Mouse (Mus musculus) ovary, adult 18-20 months (tissue): ENCODE measurements around the gene Dmbt1.
"Not testable (repeated sequence)": the region's sequence is repeated elsewhere in the genome, so short reads cannot be mapped to it uniquely, and the experiment has no call there.

Source experiments
- DNase-seq: peaks from one replicate; pipeline ENCODE4 v3.0.0; 2022; ENCODE audit warnings: low spot score, mixed read lengths

Gene Dmbt1

DNA sequence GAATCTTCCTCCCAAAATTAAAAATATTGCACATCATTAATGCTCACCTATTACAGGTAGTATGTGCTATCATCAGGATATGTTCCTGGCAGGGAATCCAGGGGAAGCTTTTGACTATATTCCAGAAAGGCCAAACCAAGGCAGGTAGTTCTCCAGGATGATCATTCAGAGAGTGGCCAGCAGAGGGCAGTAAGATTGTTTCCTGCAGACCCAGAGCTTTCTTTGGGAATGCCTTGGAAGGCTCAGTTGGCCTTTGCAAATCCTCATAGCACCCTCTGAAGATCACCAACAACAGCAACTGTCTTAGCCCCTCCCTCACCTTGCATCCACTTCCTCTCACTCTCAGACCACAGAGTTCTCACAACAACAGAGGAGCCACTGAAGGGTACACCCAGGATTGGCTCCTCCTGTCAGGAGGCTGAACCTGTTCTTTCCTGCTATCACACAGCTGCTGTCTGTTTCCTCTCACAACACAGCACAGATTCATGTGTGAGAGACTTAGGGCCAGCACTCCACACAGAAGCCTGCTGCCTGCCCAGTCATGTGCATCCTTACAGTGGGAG lies 23.0 kb downstream of the Dmbt1 start:
- DNase-seq: no peak

GRCm38 (mm10) chr7:131057918-131058317 lies 26.1 kb downstream of the Dmbt1 start:
- not testable (repeated sequence) for DNase-seq

GRCm38 (mm10) chr7:131059808-131060207 lies 28.0 kb downstream of the Dmbt1 start:
- DNase-seq: not testable (repeated sequence)

DNA sequence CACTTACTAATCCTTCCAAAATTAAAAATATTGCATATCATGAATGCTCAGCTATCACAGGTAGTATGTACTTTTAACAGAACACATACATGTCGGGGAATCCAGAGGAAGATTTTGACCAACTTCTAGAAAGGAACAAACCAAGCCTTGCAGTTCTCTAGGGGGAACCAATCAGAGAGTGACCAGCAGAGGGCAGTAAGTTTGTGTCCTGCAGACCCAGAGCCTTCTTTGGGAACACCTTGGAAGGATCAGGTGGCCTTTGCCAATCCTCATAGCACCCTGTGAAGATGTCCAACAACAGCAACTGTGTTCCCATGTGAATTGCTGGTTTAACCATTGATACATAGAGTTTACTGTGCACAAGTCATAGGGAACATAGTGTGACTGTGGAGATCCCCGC lies 30.7 kb downstream of the Dmbt1 start:
- DNase-seq: no peak

- DNase-seq: not testable (repeated sequence)
Measured at GRCm38 (mm10) chr7:131068191-131068590, 36.3 kb downstream of the Dmbt1 start.

- not testable (repeated sequence) for DNase-seq
Measured at GRCm38 (mm10) chr7:131073476-131073875, 41.6 kb downstream of the Dmbt1 start.

- DNase-seq: not testable (repeated sequence)
Measured at GRCm38 (mm10) chr7:131074098-131074497, 42.2 kb downstream of the Dmbt1 start.

DNA sequence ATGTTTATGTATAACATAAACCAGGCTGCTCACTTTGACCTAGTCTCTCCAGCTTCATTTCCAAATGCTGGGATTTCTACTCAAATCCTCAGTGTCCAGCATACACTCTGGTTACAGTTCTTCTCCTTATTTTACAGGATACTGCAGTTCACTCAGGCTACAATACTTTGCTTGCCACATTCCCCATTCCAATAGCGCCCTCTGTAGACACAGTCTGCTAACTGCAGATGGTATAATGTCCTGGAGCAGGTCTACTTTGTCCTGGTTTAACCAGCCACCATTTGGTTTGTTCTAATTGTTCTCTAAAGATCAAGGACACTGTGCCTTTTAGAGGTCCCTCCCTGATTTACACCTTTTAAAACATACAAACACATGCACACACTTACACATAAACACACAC lies 44.1 kb downstream of the Dmbt1 start:
- no peak for DNase-seq

DNA sequence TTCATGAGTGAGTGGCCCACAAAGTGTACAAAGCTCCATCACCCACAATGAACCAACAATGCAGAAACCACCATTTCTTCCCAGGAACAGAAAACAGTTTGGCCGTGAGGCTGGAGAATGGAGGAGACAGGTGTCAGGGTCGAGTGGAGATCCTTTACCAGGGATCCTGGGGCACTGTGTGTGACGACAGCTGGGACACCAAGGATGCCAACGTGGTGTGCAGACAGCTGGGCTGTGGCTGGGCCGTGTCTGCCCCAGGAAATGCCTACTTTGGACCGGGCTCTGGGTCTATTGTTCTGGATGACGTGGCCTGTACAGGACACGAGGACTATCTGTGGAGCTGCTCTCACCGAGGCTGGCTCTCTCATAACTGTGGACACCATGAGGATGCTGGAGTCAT lies 50.5 kb downstream of the Dmbt1 start:
- not testable (repeated sequence) for DNase-seq

- DNase-seq: no peak
Measured at GRCm38 (mm10) chr7:131112486-131112885, 80.6 kb downstream of the Dmbt1 start.

DNA sequence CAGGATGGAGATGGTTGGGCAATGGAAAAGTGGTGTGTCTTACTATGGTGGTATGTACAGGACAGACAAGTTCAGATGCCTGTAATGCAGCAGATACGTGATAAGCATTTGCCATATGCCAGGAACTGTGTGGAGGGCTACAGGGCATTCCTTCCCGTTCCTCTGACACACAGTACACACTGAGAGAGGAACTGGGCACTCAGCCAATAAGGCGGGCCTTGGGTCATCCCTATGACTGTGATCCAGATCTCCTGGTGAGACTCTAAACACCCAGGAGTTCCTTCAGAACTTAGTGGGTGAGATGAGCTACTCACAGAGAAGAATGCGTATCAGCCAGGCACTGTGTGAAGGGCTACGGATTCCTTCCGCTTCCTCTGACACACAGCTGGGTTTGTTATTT lies 81.8 kb downstream of the Dmbt1 start:
- no peak for DNase-seq

DNA sequence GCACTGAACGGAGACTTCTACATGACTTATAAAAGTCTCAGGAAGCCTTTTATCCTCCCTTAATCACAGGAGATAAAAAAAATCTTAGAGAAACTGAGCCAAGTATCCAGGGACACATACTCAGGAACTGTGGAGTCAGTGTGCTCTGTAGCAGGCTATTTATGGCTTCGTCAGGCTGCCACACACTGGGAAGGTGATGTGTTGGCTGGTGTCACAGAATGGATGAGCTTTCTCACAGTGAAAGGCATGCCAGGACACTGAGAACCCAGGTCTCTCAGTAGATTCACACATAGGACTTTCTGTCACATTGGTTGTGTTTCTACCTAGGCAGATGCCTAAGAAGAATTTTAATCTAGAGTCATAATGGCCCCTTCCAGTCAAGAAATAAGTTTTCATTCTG lies 82.6 kb downstream of the Dmbt1 start:
- DNase-seq: no peak

GRCm38 (mm10) chr7:131122210-131122807 lies 90.5 kb downstream of the Dmbt1 start:
- DNase-seq: no peak

DNA sequence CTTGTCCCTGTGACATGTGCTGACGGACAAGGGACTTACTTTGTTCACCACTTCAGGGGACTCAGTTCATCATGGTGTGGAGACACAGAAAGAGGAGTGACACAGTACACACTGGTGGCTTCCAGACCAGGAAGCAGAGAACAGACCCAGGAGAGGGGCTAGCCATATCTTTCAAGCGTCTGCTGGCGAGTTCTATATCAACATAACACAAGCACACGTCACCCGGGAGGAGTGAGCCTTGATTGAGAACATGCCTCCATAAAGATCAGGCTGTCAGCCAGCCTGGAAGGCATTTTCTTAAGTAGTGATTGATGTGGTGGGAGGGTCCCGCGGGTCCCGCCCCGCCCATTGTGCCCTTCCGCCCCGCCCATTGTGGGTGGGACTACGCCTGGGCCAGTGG lies 98.2 kb downstream of the Dmbt1 start:
- no peak for DNase-seq

- no peak for DNase-seq
Measured at GRCm38 (mm10) chr7:131133181-131133580, 101.3 kb downstream of the Dmbt1 start.

GRCm38 (mm10) chr7:131146214-131146613 lies 114.4 kb downstream of the Dmbt1 start, which contains the start of gene 4933402N03Rik:
Gene 4933402N03Rik (minus strand): TSS chr7:131146314.
- DNase-seq: no peak

GRCm38 (mm10) chr7:131150179-131150578 lies 118.3 kb downstream of the Dmbt1 start:
- no peak for DNase-seq

- no peak for DNase-seq
Measured at GRCm38 (mm10) chr7:131153044-131153443, 121.2 kb downstream of the Dmbt1 start.

DNA sequence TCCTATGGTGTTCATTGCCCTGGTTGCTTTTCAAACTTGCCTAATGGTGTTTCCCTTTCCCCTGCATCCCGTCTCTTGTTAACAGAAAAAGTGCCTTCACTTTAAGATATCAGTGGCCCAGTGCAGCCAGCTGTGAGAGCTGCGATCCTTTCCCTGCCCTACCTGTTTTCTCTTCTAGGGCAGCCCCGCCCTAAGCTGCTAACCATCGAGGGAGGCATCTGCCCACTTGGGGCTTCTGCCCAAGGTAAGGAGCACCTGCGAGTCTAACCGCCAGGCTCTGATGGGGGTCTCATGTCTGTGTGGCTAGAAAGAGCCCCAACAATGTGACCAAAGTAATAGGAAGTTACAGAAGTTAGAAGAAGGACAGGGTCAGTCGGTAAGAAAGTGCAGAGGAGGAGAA lies 130.4 kb downstream of the Dmbt1 start:
- DNase-seq: no peak

- no peak for DNase-seq
Measured at GRCm38 (mm10) chr7:131167771-131168170, 135.9 kb downstream of the Dmbt1 start.

- DNase-seq: no peak
Measured at GRCm38 (mm10) chr7:131169099-131169498, 137.2 kb downstream of the Dmbt1 start.
